Mouse (Mus musculus): ENCODE data around the gene Tbc1d24. TPM values are rescaled to one million over a fixed set of nuclear protein-coding genes. Genes with fewer than 3 reads are reported as not detected.

Gene Tbc1d24
- polyA plus RNA-seq, 1 experiment = 50.3 TPM

DNA sequence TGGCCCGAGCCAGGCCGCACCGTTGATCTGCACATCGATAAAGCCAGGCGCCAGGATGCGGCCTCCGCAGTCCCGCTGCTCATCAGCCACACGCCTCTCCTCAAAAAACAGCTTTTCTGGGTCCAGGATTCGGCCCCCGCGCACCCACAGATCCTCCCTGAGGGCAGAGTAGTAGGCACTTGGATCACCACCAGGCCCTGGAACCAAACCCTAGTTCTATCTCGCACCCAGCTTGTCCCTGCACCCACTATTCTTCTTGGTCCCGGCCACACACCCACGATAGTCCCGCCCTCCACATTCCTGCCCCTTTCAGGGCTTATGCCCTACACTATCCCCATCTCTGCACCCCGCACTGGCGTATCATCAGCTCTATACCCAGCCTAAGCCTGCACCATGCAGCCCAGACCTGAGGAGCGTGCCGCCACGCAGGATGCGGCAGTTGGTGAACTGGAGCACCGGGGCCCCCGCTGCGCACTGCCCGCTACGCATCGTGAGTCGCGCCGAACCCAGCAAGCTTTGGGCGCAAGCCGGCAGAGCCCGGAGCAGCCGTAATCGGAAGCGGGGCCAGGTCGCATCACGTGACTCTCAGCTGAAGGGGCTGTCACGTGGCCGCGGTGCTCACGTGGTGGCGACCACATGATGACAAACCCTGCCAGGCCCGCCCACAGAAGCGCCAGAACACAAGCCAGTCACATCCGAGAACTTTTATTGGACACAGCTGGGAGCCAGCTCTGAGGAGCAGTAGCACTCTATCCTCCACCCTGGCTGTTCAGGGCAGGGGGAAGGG, 42.0 kb downstream of the Tbc1d24 start, which contains the start of gene Amdhd2:
TSS of gene Amdhd2 (minus strand) at position 591 of the 787 bp plus-strand sequence.
- H3K4me3 ChIP-seq (replicated peaks; ENCODE audit: insufficient read depth, low read depth, low read length) = peak within 1 kb of the TSS; percentile 58
- under 1% methylated on average over 47 of the region's 47 CpGs for WGBS
- TF ChIP-seq POLR2A (IDR thresholded peaks at IDR 0.05; ENCODE audit: borderline replicate concordance, insufficient read depth, low read length) (peak; percentile 55; the same call in 1 of the 2 replicates), CTCF (IDR thresholded peaks at IDR 0.05; ENCODE audit: borderline replicate concordance, insufficient read depth, low read depth, low read length) (no peak)
- peak; percentile 93 to 94 for DNase-seq
- H3K27me3 ChIP-seq (ENCODE audit: control insufficient read depth, insufficient read depth, low read length) = no peaks in the 10 kb centered on the region
- H3K4me1 ChIP-seq (ENCODE audit: control insufficient read depth, insufficient read depth, low read length) = peaks cover 10% of the 10 kb centered on the region
- peak within 1 kb of the TSS; percentile 32 for H3K27ac ChIP-seq (ENCODE audit: insufficient read depth, low read length)

DNA sequence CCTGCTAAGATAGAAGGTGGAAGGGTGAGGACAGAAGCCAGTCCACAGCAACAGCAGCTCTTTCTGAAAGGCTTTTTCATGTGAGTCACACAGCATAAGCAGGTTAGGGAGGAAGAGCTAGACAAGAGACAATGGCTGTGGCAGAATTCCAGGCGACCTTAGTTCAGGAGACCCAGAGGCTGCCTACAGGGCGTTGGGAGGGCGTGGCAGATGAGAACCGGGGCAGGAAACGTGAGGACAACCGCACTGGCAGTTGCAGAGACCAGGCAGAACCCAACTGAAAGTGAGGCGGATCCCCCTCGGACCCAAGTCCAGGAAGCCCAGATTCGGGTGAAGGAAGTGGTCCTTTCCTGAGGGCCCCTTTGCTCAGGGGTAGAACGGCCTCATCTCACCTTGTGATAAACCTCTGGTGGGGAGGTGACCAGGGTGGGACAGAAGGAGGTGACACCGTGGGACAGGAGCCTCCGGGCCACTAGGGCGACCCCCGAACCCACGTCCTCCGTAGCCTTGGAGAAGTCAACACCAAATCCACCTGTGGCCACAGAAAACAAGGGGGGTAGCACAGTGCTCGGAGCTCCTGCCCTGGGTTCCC, 42.7 kb downstream of the Tbc1d24 start:
- WGBS = 24% methylated on average over 17 of the region's 17 CpGs
- no peaks in the 10 kb centered on the region for H3K27me3 ChIP-seq (ENCODE audit: control insufficient read depth, insufficient read depth, low read length)
- TF ChIP-seq CTCF (IDR thresholded peaks at IDR 0.05; ENCODE audit: borderline replicate concordance, insufficient read depth, low read depth, low read length) (no peak), POLR2A (IDR thresholded peaks at IDR 0.05; ENCODE audit: borderline replicate concordance, insufficient read depth, low read length) (no peak)
- peak overlapping the region; percentile 32 for H3K27ac ChIP-seq (ENCODE audit: insufficient read depth, low read length)
- H3K4me3 ChIP-seq (replicated peaks; ENCODE audit: insufficient read depth, low read depth, low read length) = peak overlapping the region; percentile 58
- DNase-seq = peak; percentile 34 to 39
- H3K4me1 ChIP-seq (ENCODE audit: control insufficient read depth, insufficient read depth, low read length) = peaks cover 6% of the 10 kb centered on the region

DNA sequence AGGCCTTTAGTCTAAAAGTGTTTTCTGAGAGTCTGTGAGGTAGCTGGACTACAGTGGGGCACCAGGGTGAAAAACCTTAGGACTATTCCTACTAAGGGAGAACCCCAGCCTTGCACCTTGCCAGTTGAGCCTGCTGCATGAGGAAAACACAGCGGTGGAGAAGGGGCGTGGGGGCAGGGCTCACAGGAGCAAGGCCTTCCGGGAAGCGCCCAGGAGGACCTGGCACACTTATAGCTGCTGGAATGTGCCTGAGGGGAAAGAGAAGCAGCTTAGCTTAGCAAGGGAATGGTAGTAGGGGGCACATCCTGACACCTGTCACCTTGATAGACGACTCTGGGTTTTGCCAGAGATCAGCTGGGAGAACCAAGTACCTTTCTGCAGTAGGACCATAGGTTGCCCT, 43.9 kb downstream of the Tbc1d24 start:
- Histone ChIP-seq H3K27me3 (ENCODE audit: control insufficient read depth, insufficient read depth, low read length) (no peaks in the 10 kb centered on the region), H3K4me1 (ENCODE audit: control insufficient read depth, insufficient read depth, low read length) (peaks cover 5% of the 10 kb centered on the region), H3K27ac (ENCODE audit: insufficient read depth, low read length) (no peak overlapping the region), H3K4me3 (replicated peaks; ENCODE audit: insufficient read depth, low read depth, low read length) (no peak overlapping the region)
- no peak for TF ChIP-seq POLR2A (IDR thresholded peaks at IDR 0.05; ENCODE audit: borderline replicate concordance, insufficient read depth, low read length)
- TF ChIP-seq CTCF (IDR thresholded peaks at IDR 0.05; ENCODE audit: borderline replicate concordance, insufficient read depth, low read depth, low read length) = no peak
- no peak for DNase-seq
- 82% methylated on average over 5 of the region's 5 CpGs for WGBS

GRCm38 (mm10) chr17:24157526-24157925, 47.8 kb downstream of the Tbc1d24 start:
- no peak for DNase-seq
- 93% methylated on average over 4 of the region's 4 CpGs for WGBS
- Histone ChIP-seq H3K4me3 (replicated peaks; ENCODE audit: insufficient read depth, low read depth, low read length) (no peak overlapping the region), H3K27me3 (ENCODE audit: control insufficient read depth, insufficient read depth, low read length) (no peaks in the 10 kb centered on the region), H3K27ac (ENCODE audit: insufficient read depth, low read length) (no peak overlapping the region), H3K4me1 (ENCODE audit: control insufficient read depth, insufficient read depth, low read length) (peaks cover 2% of the 10 kb centered on the region)
- TF ChIP-seq CTCF (IDR thresholded peaks at IDR 0.05; ENCODE audit: borderline replicate concordance, insufficient read depth, low read depth, low read length) (no peak), POLR2A (IDR thresholded peaks at IDR 0.05; ENCODE audit: borderline replicate concordance, insufficient read depth, low read length) (no peak)

DNA sequence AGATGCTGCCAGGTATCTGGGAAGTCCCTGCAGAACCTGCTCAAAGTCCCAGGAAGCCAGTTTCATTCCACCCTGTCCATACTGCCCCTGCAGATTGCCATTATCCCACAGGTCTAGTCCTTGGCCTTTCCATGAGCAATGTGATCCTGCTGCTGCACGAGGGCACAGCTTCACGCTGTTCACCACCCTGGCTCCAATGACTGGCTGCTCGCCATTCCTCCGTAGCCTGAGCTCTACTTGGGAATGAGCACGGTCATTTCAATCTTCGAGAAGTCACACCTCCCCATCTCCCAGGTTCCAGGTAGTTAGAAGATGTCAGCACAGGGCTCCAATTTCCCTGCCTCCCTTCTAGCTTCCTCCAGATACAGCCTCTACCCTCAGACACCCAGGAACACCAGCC, 48.2 kb downstream of the Tbc1d24 start:
- TF ChIP-seq CTCF (IDR thresholded peaks at IDR 0.05; ENCODE audit: borderline replicate concordance, insufficient read depth, low read depth, low read length) = no peak
- TF ChIP-seq POLR2A (IDR thresholded peaks at IDR 0.05; ENCODE audit: borderline replicate concordance, insufficient read depth, low read length) = no peak
- Histone ChIP-seq H3K4me1 (ENCODE audit: control insufficient read depth, insufficient read depth, low read length) (peaks cover 2% of the 10 kb centered on the region), H3K27me3 (ENCODE audit: control insufficient read depth, insufficient read depth, low read length) (no peaks in the 10 kb centered on the region), H3K4me3 (replicated peaks; ENCODE audit: insufficient read depth, low read depth, low read length) (no peak overlapping the region), H3K27ac (ENCODE audit: insufficient read depth, low read length) (no peak overlapping the region)
- 78% methylated on average over 6 of the region's 6 CpGs for WGBS
- DNase-seq = no peak

- Histone ChIP-seq H3K27ac (ENCODE audit: insufficient read depth, low read length) (no peak overlapping the region), H3K27me3 (ENCODE audit: control insufficient read depth, insufficient read depth, low read length) (no peaks in the 10 kb centered on the region), H3K4me3 (replicated peaks; ENCODE audit: insufficient read depth, low read depth, low read length) (no peak overlapping the region), H3K4me1 (ENCODE audit: control insufficient read depth, insufficient read depth, low read length) (peaks cover 4% of the 10 kb centered on the region; the same call in 1 of the 2 replicates)
- 81% methylated on average over 3 of the region's 3 CpGs for WGBS
- no peak for DNase-seq
- TF ChIP-seq POLR2A (IDR thresholded peaks at IDR 0.05; ENCODE audit: borderline replicate concordance, insufficient read depth, low read length) (no peak), CTCF (IDR thresholded peaks at IDR 0.05; ENCODE audit: borderline replicate concordance, insufficient read depth, low read depth, low read length) (no peak)
These were observed 49.0 kb downstream of the Tbc1d24 start for GRCm38 (mm10) chr17:24156394-24156793.

GRCm38 (mm10) chr17:24155742-24156141, 49.6 kb downstream of the Tbc1d24 start:
- no peak overlapping the region for H3K4me3 ChIP-seq (replicated peaks; ENCODE audit: insufficient read depth, low read depth, low read length)
- no peak overlapping the region for H3K27ac ChIP-seq (ENCODE audit: insufficient read depth, low read length)
- 88% methylated on average over 9 of the region's 9 CpGs for WGBS
- no peaks in the 10 kb centered on the region for H3K27me3 ChIP-seq (ENCODE audit: control insufficient read depth, insufficient read depth, low read length)
- peaks cover 4% of the 10 kb centered on the region; the same call in 1 of the 2 replicates for H3K4me1 ChIP-seq (ENCODE audit: control insufficient read depth, insufficient read depth, low read length)
- no peak for TF ChIP-seq POLR2A (IDR thresholded peaks at IDR 0.05; ENCODE audit: borderline replicate concordance, insufficient read depth, low read length)
- TF ChIP-seq CTCF (IDR thresholded peaks at IDR 0.05; ENCODE audit: borderline replicate concordance, insufficient read depth, low read depth, low read length) = no peak
- DNase-seq = no peak

All from cerebellum, adult 2 months (tissue).